Mouse (Mus musculus) MN1 (cell line): ENCODE measurements at regions not wholly inside any gene's neighbourhood (a gene's known extent, or its start where the extent isn't known, plus 50 kb on each side); places are given as distances from the start of the nearest gene placed in this dataset.
"Not testable (repeated sequence)": the region's sequence is repeated elsewhere in the genome, so short reads cannot be mapped to it uniquely, and the experiment has no call there.

Experiments used
- DNase-seq: peaks from one replicate; pipeline ENCODE4 v3.0.0-alpha.2; 2016; ENCODE audit warnings: low spot score

- DNase-seq: no peak
Observed at GRCm38 (mm10) chr16:77852066-77852781, 250.3 kb upstream of the Gm11146 start.

- no peak for DNase-seq
Observed at GRCm38 (mm10) chr16:77851206-77852065, 249.5 kb upstream of the Gm11146 start.

GRCm38 (mm10) chr16:77835767-77836166 lies 233.9 kb upstream of the Gm11146 start:
- no peak for DNase-seq

- DNase-seq: no peak
Observed at GRCm38 (mm10) chr16:77827322-77828117, 225.6 kb upstream of the Gm11146 start.

- no peak for DNase-seq
Observed at GRCm38 (mm10) chr16:77799709-77800108, 197.8 kb upstream of the Gm11146 start.

- DNase-seq: no peak
Observed at GRCm38 (mm10) chr16:77796926-77797325, 195.0 kb upstream of the Gm11146 start.

DNA sequence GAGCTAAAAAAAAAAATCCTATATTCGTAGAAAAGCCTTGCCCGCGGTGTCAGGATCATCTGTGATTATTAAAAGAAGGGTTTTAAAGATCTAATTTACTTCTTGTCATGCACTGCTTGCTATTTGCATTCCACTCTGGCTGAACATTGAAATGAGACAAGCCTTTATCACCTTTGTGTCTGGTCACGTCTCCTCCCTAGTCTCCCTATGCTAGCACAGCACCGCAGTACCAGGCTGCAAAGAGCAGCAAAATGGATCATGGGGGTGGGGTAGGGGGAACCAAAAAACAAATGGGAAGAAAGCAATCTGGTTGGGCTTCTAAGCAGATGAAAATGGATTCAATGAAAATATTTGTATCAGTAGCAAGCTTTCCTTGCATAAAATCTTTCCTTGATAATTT lies 187.8 kb upstream of the Gm11146 start:
- no peak for DNase-seq

GRCm38 (mm10) chr16:77789206-77789605 lies 187.3 kb upstream of the Gm11146 start:
- DNase-seq: no peak

DNA sequence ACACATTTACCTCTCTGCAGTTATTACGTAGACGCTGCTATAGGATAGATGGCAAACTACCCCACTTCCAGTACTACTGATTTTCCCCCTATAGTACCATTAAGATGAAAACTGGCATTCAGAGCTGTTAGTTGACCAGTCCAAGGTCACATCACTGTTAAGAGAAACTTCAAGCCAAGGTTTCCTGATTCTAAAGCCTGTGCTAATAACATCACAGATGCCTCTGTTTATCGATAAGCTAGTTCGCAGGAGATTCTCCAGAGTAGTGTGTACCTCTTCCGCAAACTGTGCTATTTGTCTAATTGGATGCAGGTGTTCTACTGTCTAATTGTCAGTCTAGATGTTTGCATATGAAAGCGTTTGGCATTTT lies 186.9 kb upstream of the Gm11146 start:
- no peak for DNase-seq

DNA sequence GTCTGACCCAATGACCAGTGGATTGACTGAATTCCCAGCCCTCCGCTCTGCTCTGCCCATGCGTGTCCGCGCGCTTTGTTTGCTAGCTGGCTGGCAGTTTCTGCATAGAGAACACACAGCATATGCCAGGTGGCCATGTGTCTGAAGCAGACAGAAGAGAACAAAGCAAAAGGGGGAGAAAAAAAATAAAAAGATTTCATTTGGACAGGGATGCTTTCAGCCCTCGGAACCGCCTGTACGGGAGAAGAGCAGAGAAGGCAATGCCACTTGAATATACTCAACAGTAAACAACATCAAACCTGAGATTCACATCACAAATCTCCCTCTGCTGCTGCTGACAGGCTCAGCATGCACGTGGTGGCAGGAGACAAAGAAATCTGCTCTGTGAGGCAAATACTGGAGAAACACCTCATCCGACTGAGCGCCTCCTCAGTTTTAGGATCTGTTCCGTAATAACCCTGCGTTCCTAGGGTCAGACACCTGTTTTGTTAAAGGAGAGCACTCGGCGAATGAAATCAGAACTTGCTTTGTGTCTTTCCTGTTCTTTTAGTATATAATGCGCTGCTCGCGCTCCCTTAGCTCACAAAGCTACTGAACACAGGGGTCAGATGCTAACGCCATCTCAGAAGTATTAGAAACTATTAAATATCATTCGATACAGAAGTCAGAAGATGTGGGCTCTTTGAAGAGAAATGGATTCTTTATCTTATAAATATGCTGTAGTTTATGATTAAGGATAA lies 186.3 kb upstream of the Gm11146 start:
- no peak for DNase-seq

DNA sequence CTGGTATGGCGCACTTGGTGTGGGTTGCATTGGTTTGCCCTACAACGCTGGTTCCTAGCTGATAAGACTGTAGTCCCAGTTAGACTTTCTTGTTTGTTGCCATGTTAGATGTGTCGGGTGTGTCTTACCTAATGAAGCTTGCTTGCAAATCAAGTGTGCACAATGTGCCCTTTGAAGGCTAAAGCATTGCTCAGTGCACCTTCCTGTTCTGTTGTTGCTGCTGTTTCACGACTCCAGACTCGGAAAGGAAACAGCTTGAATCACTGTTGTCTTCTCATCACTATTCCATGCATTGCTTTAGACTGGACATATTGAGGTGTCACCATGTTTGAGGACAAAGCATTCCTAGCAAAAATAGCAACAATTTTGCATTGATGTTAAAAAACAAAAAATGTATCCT lies 185.1 kb upstream of the Gm11146 start:
- DNase-seq: no peak

- DNase-seq: no peak
Observed at GRCm38 (mm10) chr16:77779019-77779418, 177.1 kb upstream of the Gm11146 start.

DNA sequence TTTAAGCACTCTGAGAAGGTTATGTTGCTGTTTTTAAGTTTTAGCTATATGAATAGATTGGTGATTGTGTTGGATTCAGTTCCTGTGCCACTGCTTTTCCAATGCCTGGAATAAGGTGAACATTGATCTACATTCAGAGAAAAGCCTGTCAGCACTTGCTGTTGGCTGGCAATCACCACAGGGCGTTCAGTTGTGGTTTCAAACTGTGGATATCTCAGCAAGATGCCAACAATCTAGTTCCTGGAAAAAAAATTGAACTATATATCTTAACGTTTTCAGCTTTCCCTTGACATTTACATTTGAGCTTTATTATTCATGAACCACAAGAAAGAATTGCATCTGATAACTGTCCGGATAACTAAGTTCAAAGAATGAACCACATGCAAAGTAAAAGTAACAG lies 170.2 kb upstream of the Gm11146 start:
- DNase-seq: no peak

DNA sequence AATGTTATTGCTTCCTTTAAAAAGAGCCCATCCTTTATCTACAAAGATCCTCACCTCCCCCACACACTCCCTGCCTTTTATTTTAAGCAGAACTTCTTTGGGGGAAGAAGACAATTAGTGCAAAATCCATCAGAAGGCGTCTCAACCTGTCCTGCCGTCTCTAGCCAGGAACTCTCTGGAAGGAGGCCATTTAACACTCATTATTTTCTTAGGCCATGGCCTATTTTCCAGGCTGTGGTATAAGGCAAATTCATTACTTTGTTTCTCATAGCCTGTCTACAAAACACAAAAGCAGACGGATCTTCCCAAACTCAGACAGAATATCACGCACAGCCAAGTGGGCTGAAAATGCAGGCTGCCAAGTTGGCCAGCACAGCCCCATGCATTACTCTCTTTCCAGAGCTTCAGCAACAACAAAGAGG lies 159.0 kb upstream of the Gm11146 start:
- no peak for DNase-seq

DNA sequence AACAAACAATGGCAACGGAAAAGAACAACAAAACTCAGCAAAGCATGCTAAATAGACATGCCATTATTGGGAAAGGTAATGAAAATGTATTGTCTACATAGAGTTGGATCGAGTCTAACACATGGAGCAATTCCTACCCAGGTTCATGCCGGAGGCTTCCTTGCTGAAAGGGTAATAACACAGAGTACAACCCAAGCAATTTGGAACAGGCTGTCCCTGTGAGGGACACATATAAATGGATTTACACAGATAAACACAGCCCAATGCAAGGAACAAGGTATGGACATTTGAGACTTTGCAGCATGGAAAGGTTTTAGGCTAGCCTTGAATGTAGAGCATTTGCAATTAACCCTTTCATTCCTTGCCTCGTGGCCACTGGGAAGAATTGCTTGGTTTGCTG lies 158.6 kb upstream of the Gm11146 start:
- no peak for DNase-seq

DNA sequence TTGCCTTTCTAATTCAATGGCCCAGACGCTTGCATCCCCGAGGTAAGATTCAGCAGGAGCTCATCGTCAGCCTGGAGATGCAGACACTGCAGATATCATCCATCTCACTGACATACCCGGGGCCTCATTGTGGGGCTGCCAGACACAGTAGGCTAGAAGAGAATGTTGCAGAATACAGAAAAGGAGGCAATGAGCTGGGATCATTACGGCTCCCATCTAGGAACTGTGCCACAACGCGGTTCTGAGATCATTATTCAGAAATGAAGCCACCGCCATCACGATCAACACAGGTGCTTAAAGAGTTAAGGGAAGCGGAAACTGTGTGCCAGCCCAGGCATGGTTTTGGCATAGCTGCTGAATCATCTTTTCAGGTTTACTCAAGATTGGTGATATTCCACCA lies 158.1 kb upstream of the Gm11146 start:
- DNase-seq: no peak

DNA sequence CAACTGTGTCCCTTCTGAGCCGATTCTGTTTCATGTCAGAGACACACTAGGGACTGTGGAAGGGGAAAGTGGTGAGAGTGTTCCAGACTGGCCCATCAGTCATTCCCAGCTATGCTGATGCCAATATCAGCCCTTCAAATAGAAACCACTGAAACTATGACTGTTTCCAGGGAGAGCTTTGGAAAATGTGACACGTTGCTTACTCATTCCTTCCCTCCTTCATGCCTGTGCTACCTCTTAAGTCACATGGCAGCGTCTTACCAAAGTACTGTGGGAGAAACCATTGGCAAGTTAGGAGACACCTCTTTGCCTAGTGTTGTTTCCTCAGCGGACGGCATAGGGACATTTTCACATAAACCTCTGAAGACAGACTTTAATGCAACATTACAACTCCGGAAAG lies 153.0 kb upstream of the Gm11146 start:
- no peak for DNase-seq

DNA sequence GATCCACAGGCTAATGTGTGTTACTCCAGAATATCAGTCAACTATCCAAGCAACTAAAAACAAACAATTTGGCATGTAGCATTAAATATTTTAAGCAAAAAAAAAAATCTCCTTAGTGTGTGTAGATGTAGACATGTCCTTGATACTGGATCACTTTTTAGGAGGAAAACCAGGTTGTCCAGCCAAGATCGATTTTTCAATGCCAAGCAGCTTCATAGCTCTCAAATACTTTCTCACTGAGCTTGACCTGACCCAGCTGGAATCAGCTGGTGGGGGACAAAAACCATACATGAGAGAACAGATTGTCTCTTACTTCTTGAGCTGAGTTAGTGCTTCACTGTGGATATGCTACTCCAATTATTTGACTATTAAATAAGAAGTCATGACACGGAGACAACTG lies 147.6 kb upstream of the Gm11146 start:
- DNase-seq: no peak

- no peak for DNase-seq
Observed at GRCm38 (mm10) chr16:77743838-77744237, 141.9 kb upstream of the Gm11146 start.

DNA sequence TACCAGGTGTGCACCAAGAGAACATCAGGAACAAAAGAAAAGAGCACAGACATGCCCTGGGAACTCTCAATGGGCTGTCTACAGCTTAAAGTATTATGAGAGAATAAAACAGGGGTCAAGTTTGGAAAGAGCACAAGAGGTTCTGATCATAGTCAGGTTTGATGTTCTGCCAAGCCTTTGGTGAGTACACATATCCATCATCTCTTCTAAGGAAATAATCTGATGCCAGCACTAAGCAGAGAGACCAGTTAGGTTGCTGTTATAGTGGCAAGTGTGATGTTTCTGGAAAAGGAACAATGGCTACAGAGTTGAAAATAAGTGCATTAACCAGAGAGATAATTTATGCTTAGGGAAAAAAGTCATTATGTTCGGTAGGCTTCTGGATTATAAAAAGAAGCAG lies 136.9 kb upstream of the Gm11146 start:
- no peak for DNase-seq

DNA sequence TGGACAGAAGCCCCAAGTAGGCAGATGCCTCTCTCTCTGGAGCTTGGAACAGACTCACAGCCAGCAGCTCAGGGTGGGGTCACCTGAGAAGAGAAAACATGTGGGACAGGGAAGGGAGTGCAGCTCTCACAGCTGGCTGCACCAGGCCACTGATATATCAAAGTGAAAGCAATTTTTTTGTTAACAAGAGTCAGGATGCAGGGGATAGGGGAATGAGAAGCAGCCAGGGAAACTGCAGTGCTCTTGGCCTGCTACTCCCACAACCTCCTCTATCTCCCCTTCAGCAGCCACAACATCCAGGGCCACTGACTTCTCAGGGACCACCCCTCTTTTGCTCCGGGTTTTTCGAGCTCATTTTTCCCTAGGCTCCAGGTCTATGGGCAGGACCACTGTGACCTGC lies 117.5 kb upstream of the Gm11146 start:
- no peak for DNase-seq

DNA sequence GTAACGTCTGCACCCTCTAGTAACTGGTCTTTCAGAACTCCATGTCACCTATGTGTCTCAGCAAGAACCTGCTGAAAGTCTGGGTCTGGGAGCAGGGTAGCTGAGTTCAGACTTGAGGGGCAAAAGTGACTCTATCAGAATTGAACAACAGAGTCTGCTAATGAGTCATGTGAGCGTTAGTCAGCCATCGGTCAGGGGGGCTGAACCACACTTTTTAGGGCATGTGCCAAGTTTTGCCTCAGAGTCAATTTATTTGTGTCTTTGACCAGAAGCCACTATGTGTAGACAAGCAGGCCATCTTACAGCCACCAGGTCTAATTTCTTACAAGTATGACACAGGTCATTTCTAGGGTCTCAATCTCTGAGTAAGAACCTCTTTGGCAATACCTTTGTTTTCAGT lies 115.9 kb upstream of the Gm11146 start:
- DNase-seq: not testable (repeated sequence)
